ENCODE assay signal across 8 mouse cellular contexts in genomic region chr17:35866911-35867890, GRCm38 (mm10). TPM values are rescaled to one million over a fixed set of nuclear protein-coding genes. Genes with fewer than 3 reads are reported as not detected.
A peak's percentile ranks its signal among the peaks of the same experiment; 100 is the strongest.
DNase-seq lines count a peak whose midpoint lies in the region; ATAC-seq and TF ChIP-seq lines count a peak whose summit lies in the region.

No protein-coding gene starts in this region.

- peak overlapping the region; percentile 74 for H3K4me3 ChIP-seq in G1E (ENCODE audit: low read depth, low read length)
- H3K4me3 ChIP-seq in erythroblast, embryonic 14.5 days (replicated peaks), result peak overlapping the region; percentile 53
- H3K4me3 ChIP-seq in hindbrain, embryonic 14.5 days (replicated peaks; ENCODE audit: low read length), result peak overlapping the region; percentile 75
- peak overlapping the region; percentile 50 to 64 for H3K4me3 ChIP-seq in liver, embryonic 14.5 days (ENCODE audit: insufficient read depth in 1 of 2, low read depth in 2 of 2, low read length in 2 of 2)
- H3K4me3 ChIP-seq in neural tube, embryonic 11.5 days (ENCODE audit: low read depth, low read length), result peak overlapping the region; percentile 77

- H3K36me3 ChIP-seq in G1E (replicated peaks), result peaks cover 35% of the 10 kb centered on the region
- peaks cover 18% of the 10 kb centered on the region for H3K36me3 ChIP-seq in erythroblast, embryonic 14.5 days (ENCODE audit: control insufficient read depth)
- H3K36me3 ChIP-seq in hindbrain, embryonic 14.5 days (replicated peaks; ENCODE audit: control insufficient read depth, insufficient read depth), result peaks cover 7% of the 10 kb centered on the region; the same call in 1 of the 2 replicates
- H3K36me3 ChIP-seq in liver, embryonic 14.5 days (replicated peaks; ENCODE audit: control insufficient read depth, insufficient read depth, low read depth), result no peaks in the 10 kb centered on the region
- H3K36me3 ChIP-seq in neural tube, embryonic 11.5 days (ENCODE audit: control insufficient read depth, insufficient read depth, low read length), result peaks cover 6% of the 10 kb centered on the region; the same call in 1 of the 2 replicates

- H3K4me2 ChIP-seq in hindbrain, embryonic 14.5 days (replicated peaks), result peak overlapping the region; percentile 99
- H3K4me2 ChIP-seq in liver, embryonic 14.5 days (ENCODE audit: low read depth), result peak overlapping the region; percentile 65
- H3K4me2 ChIP-seq in neural tube, embryonic 11.5 days (ENCODE audit: low read depth), result peak overlapping the region; percentile 86

- peaks cover 17% of the 10 kb centered on the region; the same call in 1 of the 2 replicates for H3K27me3 ChIP-seq in G1E (ENCODE audit: insufficient read depth, low read length)
- peaks cover 85% of the 10 kb centered on the region for H3K27me3 ChIP-seq in erythroblast, embryonic 14.5 days (ENCODE audit: control insufficient read depth)
- no peaks in the 10 kb centered on the region for H3K27me3 ChIP-seq in hindbrain, embryonic 14.5 days (ENCODE audit: control insufficient read depth, insufficient read depth, low read length)
- H3K27me3 ChIP-seq in liver, embryonic 14.5 days (ENCODE audit: control insufficient read depth, insufficient read depth, low read length), result peaks cover 55% of the 10 kb centered on the region
- no peaks in the 10 kb centered on the region for H3K27me3 ChIP-seq in neural tube, embryonic 11.5 days (ENCODE audit: control insufficient read depth, insufficient read depth, low read length)

- no peak for ATAC-seq in G1E (ENCODE audit: extremely low read depth, insufficient number of reproducible peaks, low FRiP score, poor library complexity, severe bottlenecking)
- ATAC-seq in hindbrain, embryonic 14.5 days (ENCODE audit: low FRiP score), result no peak
- no peak for ATAC-seq in liver, embryonic 14.5 days (ENCODE audit: insufficient read depth)
- no peak for ATAC-seq in neural tube, embryonic 11.5 days (ENCODE audit: insufficient read depth, low FRiP score, low TSS enrichment)

- H3K4me1 ChIP-seq in G1E (ENCODE audit: insufficient read depth, low read depth, low read length), result peaks cover 94% of the 10 kb centered on the region
- H3K4me1 ChIP-seq in erythroblast, embryonic 14.5 days (ENCODE audit: control insufficient read depth), result peaks cover 55% of the 10 kb centered on the region
- H3K4me1 ChIP-seq in hindbrain, embryonic 14.5 days (replicated peaks; ENCODE audit: control insufficient read depth, insufficient read depth, low read length), result peaks cover 55% of the 10 kb centered on the region
- H3K4me1 ChIP-seq in liver, embryonic 14.5 days (replicated peaks; ENCODE audit: control insufficient read depth in 2 of 2, insufficient read depth in 2 of 2, low read length in 1 of 2), result peaks cover 5 to 10% of the 10 kb centered on the region in 2 experiments; a peak in 3 of 4 replicates
- peaks cover 28% of the 10 kb centered on the region for H3K4me1 ChIP-seq in neural tube, embryonic 11.5 days (ENCODE audit: control insufficient read depth, insufficient read depth, low read length)

- TF ChIP-seq CTCF in G1E (IDR thresholded peaks at IDR 0.05; ENCODE audit: low read depth, low read length), result 0 out of 2 replicates have a peak, but pooled peaks have one; percentile 7
- peak; percentile 47 for TF ChIP-seq CTCF in liver, embryonic 14.5 days (IDR thresholded peaks at IDR 0.05; ENCODE audit: low read depth)

- peak overlapping the region; percentile 98 for H3K27ac ChIP-seq in hindbrain, embryonic 14.5 days
- no peak overlapping the region for H3K27ac ChIP-seq in liver, embryonic 14.5 days
- H3K27ac ChIP-seq in neural tube, embryonic 11.5 days (ENCODE audit: low read depth, low read length), result peak overlapping the region; percentile 98

- 6% methylated on average over 26 of the region's 26 CpGs for WGBS in hindbrain, embryonic 14.5 days
- 3% methylated on average over 26 of the region's 26 CpGs for WGBS in liver, embryonic 14.5 days (ENCODE audit: insufficient replicate concordance)
- 9% methylated on average over 26 of the region's 26 CpGs for WGBS in neural tube, embryonic 11.5 days

- peak; percentile 86 for DNase-seq in 416B (ENCODE audit: low read depth)
- DNase-seq in G1E (ENCODE audit: low spot score), result peak; percentile 37
- peak; percentile 29 for DNase-seq in hindbrain, embryonic 14.5 days (ENCODE audit: low spot score)
- DNase-seq in liver, embryonic 14.5 days (ENCODE audit: low read depth in 3 of 3, low spot score in 3 of 3), result no peak
- peak; percentile 41 for DNase-seq in neural tube, embryonic 11.5 days (ENCODE audit: low spot score)
- no peak for DNase-seq in frontal cortex, postnatal 14 days (ENCODE audit: low spot score in 2 of 2)
- DNase-seq in frontal cortex, postnatal 36 days (ENCODE audit: low spot score in 2 of 2), result no peak

- peak overlapping the region; percentile 95 for H3K9ac ChIP-seq in hindbrain, embryonic 14.5 days
- peak overlapping the region; percentile 31 for H3K9ac ChIP-seq in liver, embryonic 14.5 days (replicated peaks)
- peak overlapping the region; percentile 94 for H3K9ac ChIP-seq in neural tube, embryonic 11.5 days (ENCODE audit: low read length)

- peaks cover 4% of the 10 kb centered on the region; the same call in 1 of the 2 replicates for H3K9me3 ChIP-seq in G1E (replicated peaks)
- peaks cover 23% of the 10 kb centered on the region for H3K9me3 ChIP-seq in erythroblast, embryonic 14.5 days (ENCODE audit: control insufficient read depth, low read length)
- H3K9me3 ChIP-seq in hindbrain, embryonic 14.5 days (ENCODE audit: control insufficient read depth, low read length), result no peaks in the 10 kb centered on the region
- H3K9me3 ChIP-seq in liver, embryonic 14.5 days (ENCODE audit: control insufficient read depth, low read length), result peaks cover 3% of the 10 kb centered on the region
- no peaks in the 10 kb centered on the region for H3K9me3 ChIP-seq in neural tube, embryonic 11.5 days (ENCODE audit: control insufficient read depth, low read length)

- TF ChIP-seq EP300 in liver, embryonic 14.5 days (IDR thresholded peaks at IDR 0.05; ENCODE audit: low read depth), result no peak

RNA-seq across cellular contexts. Expression of gene Ppp1r18, which starts 1.8 kb away (rescaled TPM):
- total RNA-seq in G1E (2014; fragmentation: Nextera tagmentation) (61.9 and 73.7 TPM in 2 replicates), G1E (2017) (31.1 and 33.1 TPM in 2 replicates)
- polyA plus RNA-seq in G1E (2012), result 87.9 and 103 TPM in 2 replicates
- polyA plus RNA-seq in erythroblast, embryonic 14.5 days (2012), result 0.31 and 0.37 TPM in 2 replicates
- 18.8 and 20.7 TPM in 2 replicates for polyA plus RNA-seq in hindbrain, embryonic 14.5 days (2014; fragmentation: Nextera tagmentation; extraction: Ambion mirVana)
- polyA plus RNA-seq in liver, embryonic 14.5 days (2012; rRNA removed), result 8.7 and 10.7 TPM in 2 replicates
- 8.2 and 8.7 TPM in 2 replicates for polyA plus RNA-seq in liver, embryonic 14.5 days (2014; fragmentation: Nextera tagmentation; extraction: Ambion mirVana)
- 34.9 and 39.3 TPM in 2 replicates for polyA plus RNA-seq in neural tube, embryonic 11.5 days (2014; fragmentation: Nextera tagmentation; extraction: Ambion mirVana)

RNA-seq across cellular contexts. Expression of gene Nrm, which starts 6.1 kb away (rescaled TPM):
- total RNA-seq in G1E (2014; fragmentation: Nextera tagmentation), result 39.9 and 59.9 TPM in 2 replicates
- total RNA-seq in G1E (2017), result 51.0 and 53.3 TPM in 2 replicates
- 23.4 and 33.1 TPM in 2 replicates for polyA plus RNA-seq in G1E (2012)
- polyA plus RNA-seq in erythroblast, embryonic 14.5 days (2012), result 1.7 and 2.8 TPM in 2 replicates
- 18.2 and 20.3 TPM in 2 replicates for polyA plus RNA-seq in hindbrain, embryonic 14.5 days (2014; fragmentation: Nextera tagmentation; extraction: Ambion mirVana)
- polyA plus RNA-seq in liver, embryonic 14.5 days (2012; rRNA removed), result 15.6 and 18.2 TPM in 2 replicates
- 20.1 and 22.4 TPM in 2 replicates for polyA plus RNA-seq in liver, embryonic 14.5 days (2014; fragmentation: Nextera tagmentation; extraction: Ambion mirVana)
- 47.3 and 50.3 TPM in 2 replicates for polyA plus RNA-seq in neural tube, embryonic 11.5 days (2014; fragmentation: Nextera tagmentation; extraction: Ambion mirVana)

RNA-seq across cellular contexts. Expression of gene Dhx16, which starts 12.4 kb away (rescaled TPM):
- total RNA-seq in G1E (2014; fragmentation: Nextera tagmentation) (48.8 and 56.3 TPM in 2 replicates), G1E (2017) (76.8 and 81.1 TPM in 2 replicates)
- polyA plus RNA-seq in G1E (2012), result 73.6 and 77.5 TPM in 2 replicates
- polyA plus RNA-seq in erythroblast, embryonic 14.5 days (2012), result 5.0 and 5.2 TPM in 2 replicates
- polyA plus RNA-seq in hindbrain, embryonic 14.5 days (2014; fragmentation: Nextera tagmentation; extraction: Ambion mirVana), result 25.8 and 29.0 TPM in 2 replicates
- 44.8 and 46.0 TPM in 2 replicates for polyA plus RNA-seq in liver, embryonic 14.5 days (2012; rRNA removed)
- 25.5 and 30.2 TPM in 2 replicates for polyA plus RNA-seq in liver, embryonic 14.5 days (2014; fragmentation: Nextera tagmentation; extraction: Ambion mirVana)
- 42.9 and 51.3 TPM in 2 replicates for polyA plus RNA-seq in neural tube, embryonic 11.5 days (2014; fragmentation: Nextera tagmentation; extraction: Ambion mirVana)

RNA-seq across cellular contexts. Expression of gene Mdc1, which starts 25.9 kb away (rescaled TPM):
- total RNA-seq in G1E (2014; fragmentation: Nextera tagmentation), result 197 and 209 TPM in 2 replicates
- 10.8 and 15.8 TPM in 2 replicates for total RNA-seq in G1E (2017)
- 18.2 and 29.7 TPM in 2 replicates for polyA plus RNA-seq in G1E (2012)
- 0.91 and 1.1 TPM in 2 replicates for polyA plus RNA-seq in erythroblast, embryonic 14.5 days (2012)
- polyA plus RNA-seq in hindbrain, embryonic 14.5 days (2014; fragmentation: Nextera tagmentation; extraction: Ambion mirVana), result 9.2 and 10.7 TPM in 2 replicates
- polyA plus RNA-seq in liver, embryonic 14.5 days (2012; rRNA removed), result 9.2 and 10.0 TPM in 2 replicates
- polyA plus RNA-seq in liver, embryonic 14.5 days (2014; fragmentation: Nextera tagmentation; extraction: Ambion mirVana), result 6.3 and 9.1 TPM in 2 replicates
- polyA plus RNA-seq in neural tube, embryonic 11.5 days (2014; fragmentation: Nextera tagmentation; extraction: Ambion mirVana), result 15.0 and 18.3 TPM in 2 replicates

RNA-seq across cellular contexts. Expression of gene Tubb5, which starts 29.1 kb away (rescaled TPM):
- total RNA-seq in G1E (2014; fragmentation: Nextera tagmentation) (677 and 817 TPM in 2 replicates), G1E (2017) (849 and 1,028 TPM in 2 replicates)
- 299 and 510 TPM in 2 replicates for polyA plus RNA-seq in G1E (2012)
- 56.9 and 99.3 TPM in 2 replicates for polyA plus RNA-seq in erythroblast, embryonic 14.5 days (2012)
- polyA plus RNA-seq in hindbrain, embryonic 14.5 days (2014; fragmentation: Nextera tagmentation; extraction: Ambion mirVana), result 1,664 and 1,709 TPM in 2 replicates
- 460 and 467 TPM in 2 replicates for polyA plus RNA-seq in liver, embryonic 14.5 days (2012; rRNA removed)
- 330 and 363 TPM in 2 replicates for polyA plus RNA-seq in liver, embryonic 14.5 days (2014; fragmentation: Nextera tagmentation; extraction: Ambion mirVana)
- polyA plus RNA-seq in neural tube, embryonic 11.5 days (2014; fragmentation: Nextera tagmentation; extraction: Ambion mirVana), result 1,543 and 1,545 TPM in 2 replicates

Comparison
In these comparisons a context has a peak if more than half of its experiments do, and no peak if none do; other contexts are left out.
1. DNase-seq: peak in 416B (single experiment), G1E (single experiment), hindbrain, embryonic 14.5 days (single experiment) and neural tube, embryonic 11.5 days (single experiment); none in liver, embryonic 14.5 days (0 of 3), frontal cortex, postnatal 14 days (0 of 2) and frontal cortex, postnatal 36 days (0 of 2).
2. H3K9ac ChIP-seq: peak in every context shown above with its lines; median percentile 95 in hindbrain, embryonic 14.5 days; 94 in neural tube, embryonic 11.5 days; 31 in liver, embryonic 14.5 days.
3. Peak in every context shown above with its lines, with median percentiles within 50 percentile points of each other: H3K4me3 ChIP-seq and H3K4me2 ChIP-seq.